Mouse (Mus musculus): ENCODE measurements around the gene Tspoap1.

The Tspoap1 gene

DNA sequence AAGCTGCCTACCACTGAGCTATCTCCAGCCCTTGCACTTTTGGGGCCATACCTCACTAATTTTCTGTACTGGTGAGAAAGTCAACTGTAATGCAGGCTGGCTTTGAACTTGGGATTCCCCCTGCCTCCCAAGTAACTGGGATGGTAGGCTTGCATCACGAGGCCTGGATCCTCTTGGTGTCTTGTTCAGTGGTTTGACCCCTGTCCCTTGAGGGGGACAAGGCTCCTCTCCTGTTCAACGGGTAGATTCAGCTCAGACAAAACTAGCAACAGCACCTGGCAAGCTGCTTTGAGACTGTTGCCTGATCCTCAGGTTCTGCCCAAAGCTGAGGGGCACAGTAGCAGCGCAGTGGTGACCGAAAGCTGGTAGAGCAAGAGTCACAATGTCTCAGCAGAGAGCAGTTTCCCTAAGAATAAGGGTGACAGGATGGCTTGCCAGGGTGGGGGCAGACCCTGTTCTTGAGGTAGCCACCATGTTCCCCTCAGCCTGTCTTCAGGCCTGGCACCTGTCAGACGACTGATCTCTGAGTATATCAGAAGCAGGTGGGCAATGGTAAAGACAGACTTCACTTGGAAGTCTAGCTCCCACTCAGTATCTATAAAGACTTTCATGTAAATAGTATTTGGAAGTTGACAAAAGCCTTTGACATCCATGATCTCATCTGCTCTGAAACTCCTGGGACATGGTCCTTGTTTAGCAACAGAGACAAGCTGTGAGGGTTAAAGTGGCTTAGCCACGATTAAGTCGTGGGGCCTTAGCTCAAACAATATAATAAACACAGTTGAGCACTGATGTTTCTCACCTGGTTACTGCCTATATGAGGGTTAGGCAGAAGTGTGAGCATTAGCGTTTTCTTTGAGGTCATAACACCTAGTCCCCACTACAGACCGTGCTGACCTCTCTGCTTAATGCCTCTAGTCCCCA is 14.4 kb upstream of the Tspoap1 start:
- no peak for DNase-seq (ENCODE audit: low read depth in 1 of 2, low spot score in 2 of 2)

DNA sequence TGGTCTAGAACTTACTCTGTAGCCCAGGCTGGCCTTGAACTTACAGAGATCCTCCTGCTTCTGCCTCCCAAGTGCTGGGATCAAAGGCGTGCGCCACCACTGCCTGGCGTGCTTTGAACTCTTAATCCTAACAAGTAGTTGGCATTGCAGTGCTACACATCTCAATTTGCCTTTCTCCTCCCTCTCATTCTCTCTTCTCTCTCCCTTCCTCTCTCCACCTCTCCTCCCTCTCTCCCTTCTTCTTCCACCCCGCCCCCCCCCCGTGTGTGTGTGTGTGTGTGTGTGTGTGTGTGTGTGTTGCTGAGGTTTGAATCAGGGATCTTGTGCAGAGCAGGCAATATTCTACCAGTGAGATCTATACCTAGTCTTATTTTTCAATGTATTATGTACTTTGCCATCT is 13.0 kb upstream of the Tspoap1 start:
- no peak for DNase-seq (ENCODE audit: low read depth in 1 of 2, low spot score in 2 of 2)

DNA sequence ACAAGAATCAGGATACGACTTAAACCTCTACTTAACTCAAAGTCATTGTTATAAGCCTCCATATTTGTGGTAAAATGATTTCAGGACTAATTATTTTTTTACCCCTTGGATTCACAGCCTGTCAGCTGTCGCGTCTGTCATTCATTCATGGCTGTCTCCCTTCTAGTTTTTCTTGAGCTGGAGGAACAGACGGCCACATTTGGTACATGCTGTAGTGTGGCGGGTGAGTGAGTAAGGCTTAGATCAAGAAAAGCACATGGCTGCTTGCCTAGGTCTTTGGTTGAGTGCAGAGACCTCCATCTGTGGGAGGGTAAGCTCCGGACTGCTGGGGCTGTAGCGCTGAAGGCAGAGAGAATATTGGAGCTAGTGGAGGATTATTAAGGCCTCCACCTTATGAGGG is 12.6 kb upstream of the Tspoap1 start:
- DNase-seq (ENCODE audit: low read depth in 1 of 2, low spot score in 2 of 2): no peak

DNA sequence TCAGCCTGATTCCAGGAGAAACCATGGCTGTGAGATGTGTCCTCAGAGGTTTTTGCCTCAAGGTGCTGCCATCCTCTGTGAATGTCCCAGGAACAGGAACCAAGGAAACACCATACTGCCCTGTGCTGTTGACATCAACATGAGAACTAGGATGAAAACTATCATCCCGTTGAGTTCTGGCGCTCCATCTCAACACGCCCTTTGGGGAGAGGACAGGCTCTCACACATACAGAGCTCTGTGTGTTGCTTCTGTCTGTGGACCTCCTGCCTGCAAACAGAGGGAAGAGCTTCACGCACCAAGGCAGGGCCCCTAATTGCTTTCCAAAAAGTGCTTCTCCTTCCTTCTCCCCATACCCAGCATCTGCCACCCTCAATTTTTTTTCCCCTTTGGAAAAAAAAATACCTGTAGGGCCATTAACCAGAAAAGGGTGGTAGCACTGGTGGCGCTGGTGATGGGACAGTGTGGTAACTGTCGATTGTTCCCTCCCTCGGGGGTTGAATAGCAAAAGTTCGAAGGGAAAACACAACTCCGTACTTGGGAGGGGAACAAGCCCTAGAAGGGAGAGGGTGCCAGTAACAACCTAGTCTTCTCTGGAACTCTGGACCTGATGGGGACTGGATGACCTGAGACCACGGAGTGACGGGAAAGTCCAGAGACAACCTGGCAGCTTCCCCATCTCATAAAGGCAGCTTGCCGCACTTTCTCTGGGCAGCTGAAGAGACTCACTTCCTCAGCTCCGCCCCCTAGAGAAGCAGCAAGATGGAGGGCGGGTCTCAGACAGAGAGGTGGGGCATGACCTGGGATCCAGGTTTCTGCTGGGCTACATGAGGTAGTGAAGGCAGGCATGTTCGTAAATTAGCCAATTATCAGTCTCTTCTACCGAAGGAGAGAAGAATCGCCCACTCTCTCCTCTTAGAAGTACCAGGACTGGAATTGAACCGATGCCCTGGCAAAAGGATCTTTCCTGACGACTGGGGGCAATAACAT is 11.9 kb upstream of the Tspoap1 start:
- DNase-seq (ENCODE audit: low read depth in 1 of 2, low spot score in 2 of 2): peak in 1 of 2 experiments; percentile 74

DNA sequence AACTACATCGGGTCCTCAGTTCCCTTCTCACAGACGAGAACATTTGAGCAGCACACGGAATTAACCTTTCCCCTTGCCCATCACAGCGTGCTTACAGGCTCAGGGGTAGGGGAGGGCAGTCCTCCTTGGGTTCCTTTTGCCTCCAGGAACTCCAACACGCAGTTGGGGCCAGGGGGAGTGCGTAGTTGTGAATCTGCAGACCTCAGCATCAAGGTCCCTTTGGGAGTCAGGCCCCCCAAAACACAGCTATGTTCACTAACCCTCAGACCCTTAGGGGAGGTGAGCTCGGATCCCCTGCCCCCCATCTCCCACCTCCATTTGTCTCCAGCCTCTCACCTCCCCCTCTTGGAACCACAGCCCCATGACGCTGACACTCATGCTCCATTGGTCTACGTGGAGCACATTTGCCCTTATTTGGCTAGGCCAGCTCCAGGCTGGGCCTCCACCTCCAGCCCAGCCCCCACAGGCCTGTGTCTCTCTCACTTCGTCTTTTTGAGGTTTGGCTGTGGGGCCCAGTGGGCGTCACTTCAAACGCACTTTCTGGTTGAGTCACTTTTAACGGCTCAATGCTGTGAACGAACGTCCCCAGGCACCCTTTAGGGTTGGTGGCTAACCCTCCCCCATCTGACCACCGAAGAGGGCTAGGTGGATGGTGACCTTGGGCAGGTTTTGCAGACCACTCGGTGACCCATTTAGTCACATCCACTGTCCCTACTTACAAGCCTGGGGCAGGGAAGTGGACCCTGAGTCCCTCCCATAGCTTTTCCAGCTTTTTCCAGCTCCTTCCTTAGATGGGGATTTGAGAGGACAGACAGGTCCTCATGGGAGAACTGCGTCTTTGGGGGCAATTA is 10.9 kb upstream of the Tspoap1 start:
- peak; percentile 92 for DNase-seq (ENCODE audit: low read depth in 1 of 2, low spot score in 2 of 2)

DNA sequence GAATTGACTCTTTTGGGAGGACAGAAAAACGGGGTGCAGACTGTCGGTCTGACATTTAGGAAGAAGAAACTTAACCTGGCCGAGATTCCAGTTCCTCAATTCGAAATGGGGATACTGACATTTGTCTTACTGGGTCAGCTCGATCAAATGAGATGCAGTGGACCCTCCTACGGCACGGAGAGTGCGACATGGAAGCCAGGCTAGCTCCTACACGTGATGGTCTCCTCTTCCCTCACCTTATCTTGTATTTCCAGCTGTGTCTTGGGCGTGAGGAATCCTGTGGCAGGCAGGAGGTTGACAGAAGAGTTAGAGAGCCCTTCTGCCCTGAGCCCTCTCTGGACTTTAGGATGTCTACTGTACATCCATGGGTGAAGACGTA is 10.3 kb upstream of the Tspoap1 start:
- peak in 1 of 2 experiments; percentile 62 for DNase-seq (ENCODE audit: low read depth in 1 of 2, low spot score in 2 of 2)

DNA sequence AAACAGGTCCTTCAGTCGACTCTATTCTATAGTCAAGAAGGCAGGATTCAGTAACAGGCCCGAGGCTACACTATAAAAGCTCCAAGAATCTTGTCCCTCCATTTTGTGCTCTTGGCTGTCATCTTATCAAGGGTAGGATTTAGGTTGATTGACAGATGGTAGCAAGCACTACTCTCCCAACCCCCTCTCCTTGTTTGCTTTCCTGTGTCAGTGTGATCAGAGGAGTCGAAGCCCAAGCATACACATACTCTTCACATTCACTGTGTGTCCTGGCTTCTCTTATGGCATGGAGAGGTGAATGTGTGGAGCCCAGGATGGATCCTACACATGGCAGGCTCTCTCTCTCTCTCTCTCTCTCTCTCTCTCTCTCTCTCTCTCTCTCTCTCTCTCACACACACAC is 9.8 kb upstream of the Tspoap1 start:
- no peak for DNase-seq (ENCODE audit: low read depth in 1 of 2, low spot score in 2 of 2)

DNA sequence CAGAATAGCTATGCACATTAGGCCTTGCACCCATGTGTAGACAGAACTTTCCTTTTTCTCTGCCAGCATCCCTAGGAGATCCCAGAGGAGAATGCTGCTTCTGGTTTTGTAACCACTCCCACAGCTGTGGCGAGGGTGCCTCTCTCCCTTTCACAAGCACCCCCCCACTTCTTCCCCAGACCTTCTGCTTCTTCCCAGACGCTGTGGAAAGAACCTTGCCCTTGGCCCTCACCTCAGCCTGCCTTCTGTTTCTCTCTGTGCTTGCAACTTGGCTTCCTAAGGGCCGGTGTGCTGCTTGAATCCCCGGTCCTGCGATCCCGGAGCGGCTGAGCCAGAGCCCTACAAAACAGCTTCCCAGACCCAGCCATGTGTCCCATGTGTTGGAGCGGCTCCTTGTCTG is 9.3 kb upstream of the Tspoap1 start:
- DNase-seq (ENCODE audit: low read depth in 1 of 2, low spot score in 2 of 2): no peak

DNA sequence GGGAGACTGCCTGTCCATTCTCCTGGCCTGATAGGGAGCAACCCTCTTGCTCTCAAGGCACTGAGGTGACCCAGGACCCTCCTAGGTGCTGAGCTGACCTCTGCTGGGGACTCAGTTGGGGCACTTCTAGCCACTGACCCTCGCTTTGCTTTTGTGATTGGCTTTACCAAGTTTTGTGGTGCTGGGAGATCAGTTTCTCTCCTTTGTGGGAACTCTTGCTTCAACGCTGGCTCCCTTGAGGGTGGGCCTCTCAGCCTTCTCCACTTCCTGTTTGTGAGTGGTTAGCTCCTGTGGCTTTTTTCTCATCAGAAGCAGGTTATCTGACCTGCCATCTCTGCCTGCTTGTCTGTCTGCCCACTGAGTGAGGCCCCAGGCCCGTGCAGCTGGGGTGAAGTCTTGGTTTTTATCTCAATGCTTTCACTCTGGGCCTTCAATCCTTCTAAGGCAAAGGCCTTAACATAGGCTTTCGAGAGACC is 8.8 kb upstream of the Tspoap1 start:
- DNase-seq (ENCODE audit: low read depth in 1 of 2, low spot score in 2 of 2): peak in 1 of 2 experiments; percentile 58

DNA sequence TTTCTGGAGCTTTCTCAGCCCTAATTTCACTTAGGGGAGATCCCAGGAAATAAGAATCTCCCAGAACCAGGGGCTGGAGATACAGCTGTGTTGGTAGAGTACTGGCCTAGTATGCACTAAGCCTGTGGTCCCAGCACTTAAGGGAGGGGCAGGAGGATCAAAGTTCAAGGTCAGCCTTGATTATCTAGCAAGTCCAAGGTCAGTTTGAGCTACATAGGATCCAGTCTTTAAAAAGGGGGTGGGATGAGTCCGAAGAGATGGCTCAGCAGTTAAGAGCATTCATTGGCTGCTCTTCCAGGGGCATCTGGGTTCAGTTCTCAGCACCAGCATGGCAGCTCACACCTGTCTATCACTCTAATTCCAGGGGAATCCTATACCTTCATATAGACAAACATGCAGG is 8.0 kb upstream of the Tspoap1 start:
- DNase-seq (ENCODE audit: low read depth in 1 of 2, low spot score in 2 of 2): no peak

DNA sequence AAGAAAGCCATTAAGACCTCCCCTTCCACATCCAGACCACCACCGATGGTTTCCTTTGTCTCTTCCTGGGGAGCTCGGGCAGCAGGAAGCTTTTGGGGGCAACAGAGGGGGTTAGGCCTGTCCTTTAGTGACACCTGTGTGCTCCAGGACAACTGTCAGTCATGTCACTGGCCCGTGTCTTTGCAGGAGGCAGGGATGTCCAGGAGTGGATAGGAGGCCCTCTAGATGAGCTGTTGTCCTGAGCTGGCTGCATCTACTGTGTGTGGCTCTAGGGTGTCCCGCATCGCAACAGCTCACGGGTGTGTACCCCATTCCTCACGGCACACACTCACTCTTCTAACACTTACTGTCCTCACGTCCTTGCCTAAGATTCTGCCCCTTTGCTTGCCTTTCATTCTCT is 7.1 kb upstream of the Tspoap1 start:
- DNase-seq (ENCODE audit: low read depth in 1 of 2, low spot score in 2 of 2): no peak

DNA sequence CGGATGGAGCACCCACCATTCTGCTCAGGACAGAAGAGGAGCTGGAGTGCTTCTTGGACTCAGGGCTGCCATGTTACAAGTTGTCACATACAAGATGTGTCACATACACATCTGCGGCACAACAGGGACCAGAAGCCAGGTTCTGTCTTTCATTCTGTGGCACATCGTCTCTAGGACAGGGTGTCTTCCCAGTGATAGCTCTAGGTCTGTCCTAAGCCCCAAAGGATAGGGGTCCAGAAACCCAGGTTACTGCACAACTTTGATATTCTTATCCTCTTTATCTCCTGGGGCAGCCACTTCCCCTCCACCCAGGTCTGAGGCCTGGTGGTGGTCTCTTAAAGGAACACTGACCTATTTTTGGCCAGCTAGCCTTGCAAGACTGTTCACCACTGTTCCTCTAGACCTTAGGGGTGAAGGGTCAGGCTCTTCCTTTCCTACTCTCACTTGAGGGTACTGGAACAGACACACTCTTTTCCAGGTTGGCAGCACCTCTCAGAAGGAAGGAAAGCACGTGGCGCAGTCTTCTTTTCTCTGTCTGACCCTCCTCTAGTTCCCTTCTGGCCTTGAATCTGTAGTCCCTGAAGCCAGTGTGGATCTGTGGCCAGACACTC is 6.3 kb upstream of the Tspoap1 start:
- DNase-seq (ENCODE audit: low read depth in 1 of 2, low spot score in 2 of 2): no peak

DNA sequence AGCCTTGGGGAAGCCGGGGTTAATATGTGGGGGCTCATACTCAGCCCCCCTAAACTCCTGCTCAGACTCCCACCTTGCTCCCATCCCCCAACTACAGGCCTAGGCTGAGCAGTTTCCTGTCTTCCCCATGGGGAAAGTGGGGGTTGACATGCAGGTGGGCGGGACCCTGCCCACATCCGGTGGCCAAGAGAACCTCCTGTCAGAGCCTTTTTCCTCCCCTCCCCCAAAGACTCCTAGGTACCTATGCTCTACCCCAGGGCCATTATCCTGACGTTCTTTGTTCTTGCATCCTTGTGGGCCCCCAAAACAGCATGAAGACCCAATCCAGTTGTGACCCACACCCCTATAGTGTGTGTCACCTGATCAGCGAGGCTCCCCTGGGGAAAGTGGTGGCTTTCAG is 5.7 kb upstream of the Tspoap1 start:
- DNase-seq (ENCODE audit: low read depth in 1 of 2, low spot score in 2 of 2): no peak

DNA sequence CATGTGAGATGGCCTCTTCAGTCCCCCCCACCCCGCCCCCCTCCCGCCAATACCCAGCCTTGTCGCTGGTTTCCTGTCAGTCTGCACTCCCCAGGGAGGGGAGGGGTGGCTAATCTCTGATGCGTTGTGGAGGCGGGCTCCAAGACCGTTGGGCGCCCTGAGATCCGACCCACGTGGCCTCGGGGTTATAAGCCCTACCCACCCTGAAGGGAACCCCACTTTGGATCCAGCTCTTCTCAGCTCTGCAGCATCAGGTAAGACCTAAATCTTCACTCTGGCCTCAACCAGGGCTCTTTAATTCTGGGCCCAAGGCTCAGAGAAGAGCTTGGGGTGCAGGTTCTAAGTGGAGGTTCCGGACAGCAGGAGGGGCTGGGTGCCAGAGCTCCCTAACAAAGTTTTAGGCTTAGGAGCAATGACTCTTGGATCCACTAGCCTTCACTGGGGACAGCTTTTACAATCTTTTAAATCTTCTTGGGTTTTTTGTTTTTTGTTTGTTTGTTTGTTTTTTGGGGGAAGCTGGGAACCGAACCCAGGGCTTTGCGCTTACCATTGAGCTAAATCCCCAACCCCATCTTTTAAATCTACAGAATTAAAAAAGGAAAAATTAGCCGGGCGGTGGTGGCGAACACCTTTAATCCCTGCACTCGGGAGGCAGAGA is 4.9 kb upstream of the Tspoap1 start:
- DNase-seq (ENCODE audit: low read depth in 1 of 2, low spot score in 2 of 2): peak; percentile 86 to 94

DNA sequence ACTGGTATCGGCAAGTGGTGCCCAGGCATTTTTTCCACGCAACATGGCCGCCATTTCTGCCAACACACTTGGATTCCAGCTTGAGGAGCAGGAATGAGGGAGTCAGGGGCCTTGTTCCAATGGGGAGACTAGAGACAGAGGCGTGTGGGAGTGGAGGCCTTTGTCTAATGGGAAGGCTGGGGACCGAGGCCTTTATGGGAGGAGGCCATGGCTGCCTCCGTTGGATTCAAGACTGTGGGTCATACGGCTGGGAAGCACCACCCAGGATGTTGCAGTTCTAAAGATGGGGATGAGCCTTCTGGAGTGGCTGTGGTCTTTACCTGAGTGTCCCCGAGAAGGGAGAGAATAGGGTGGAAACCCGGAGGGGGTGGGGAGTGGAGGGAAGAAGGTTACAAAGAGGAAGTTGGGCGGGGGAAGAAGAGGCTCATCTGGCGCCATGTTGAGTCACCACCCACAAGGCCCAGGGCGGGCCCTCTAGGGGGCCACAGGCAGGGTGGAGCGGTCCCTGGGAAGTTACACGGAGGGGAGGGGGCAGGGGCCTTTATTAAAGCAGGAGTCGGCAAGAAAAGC is 4.0 kb upstream of the Tspoap1 start:
- DNase-seq (ENCODE audit: low read depth in 1 of 2, low spot score in 2 of 2): peak in 1 of 2 experiments; percentile 85

DNA sequence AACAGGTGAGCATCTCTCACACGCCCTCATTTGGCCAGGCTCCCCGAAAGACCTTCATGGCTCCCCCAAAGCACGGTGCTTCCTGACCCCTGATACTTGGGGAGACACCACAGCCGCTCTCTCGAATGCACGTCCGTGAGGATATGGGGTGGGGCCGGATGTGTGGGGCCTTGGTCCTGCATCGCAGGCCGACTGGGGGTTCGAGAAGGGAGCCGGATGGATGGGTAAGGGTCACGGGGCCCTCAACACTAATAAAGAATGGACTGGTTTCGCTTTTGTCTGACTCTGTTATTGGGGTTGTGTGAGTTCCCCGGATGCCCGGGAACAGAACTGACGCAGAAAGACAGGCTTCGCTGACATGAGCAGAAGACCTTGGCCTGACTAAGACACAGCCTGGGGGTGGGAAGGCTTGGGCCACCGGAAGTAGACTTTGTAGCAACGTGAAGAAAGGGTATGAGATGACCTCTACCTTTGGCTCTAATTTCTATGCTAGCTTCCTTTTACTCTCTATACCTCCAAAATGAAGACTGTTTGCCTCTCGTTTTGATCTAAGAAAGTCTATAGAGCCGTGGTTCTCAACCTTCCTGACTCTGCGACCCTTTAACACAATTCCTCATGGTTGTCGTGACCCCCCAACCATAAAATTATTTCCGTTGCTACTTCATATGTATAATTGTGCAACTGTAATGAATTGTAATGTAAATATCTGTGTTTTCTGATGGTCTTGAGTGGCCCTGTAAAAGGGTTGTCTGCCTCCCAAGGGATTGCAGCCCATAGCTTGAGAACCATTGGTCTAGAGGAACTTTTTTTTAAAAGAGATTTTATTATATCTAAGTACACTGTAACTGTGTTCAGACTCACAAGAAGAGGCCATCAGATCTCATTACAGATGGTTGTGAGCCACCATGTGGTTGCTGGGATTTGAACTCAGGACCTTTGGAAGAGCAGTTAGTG is 3.1 kb upstream of the Tspoap1 start:
- no peak for DNase-seq (ENCODE audit: low read depth in 1 of 2, low spot score in 2 of 2)

DNA sequence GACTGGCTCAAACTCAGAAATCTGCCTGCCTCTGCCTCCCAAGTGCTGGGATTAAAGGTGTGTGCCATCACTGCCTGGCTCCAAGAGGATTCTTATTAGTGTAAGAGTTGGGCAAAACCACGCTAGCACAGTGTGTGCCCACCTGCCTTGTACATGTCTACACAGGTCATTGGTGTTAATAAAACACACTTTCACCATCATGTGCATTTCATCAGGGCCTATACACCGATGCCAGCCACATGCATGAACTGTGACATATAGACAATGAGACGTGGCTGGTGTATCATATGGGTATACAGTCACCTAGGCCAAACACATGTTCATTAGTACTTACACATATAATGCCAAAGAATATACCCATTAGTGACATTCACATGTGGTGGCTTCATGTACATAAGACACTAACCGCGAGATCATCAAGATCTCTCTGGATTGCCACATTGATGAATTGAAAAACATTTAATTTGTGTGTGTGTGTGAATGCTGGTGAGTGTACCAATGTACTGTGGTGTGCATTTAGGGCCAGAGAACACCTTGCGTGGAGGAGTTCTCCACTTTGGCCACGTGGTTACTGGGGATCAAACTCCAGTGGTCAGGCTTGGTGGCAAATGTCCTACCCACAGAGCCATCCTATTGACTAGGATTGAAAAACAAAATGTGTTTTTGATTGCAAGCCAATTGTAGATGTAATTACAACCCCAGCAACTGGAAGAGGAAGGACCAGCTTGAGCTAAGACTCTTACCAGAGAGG is 2.0 kb upstream of the Tspoap1 start:
- DNase-seq (ENCODE audit: low read depth in 1 of 2, low spot score in 2 of 2): no peak
